Mouse (Mus musculus) C2C12 (cell line): Measurements from ENCODE around the gene Cel.

Experiments used
- CEBPB ChIP-seq: IDR thresholded peaks from one replicate; pipeline ENCODE4 v1.6.1; 2011; ENCODE audit warnings: low read depth, mild to moderate bottlenecking, control low read depth, moderate library complexity
- CTCF ChIP-seq: IDR thresholded peaks from one replicate; pipeline ENCODE4 v1.5.1; 2011; ENCODE audit not compliant: control insufficient read depth, insufficient read depth, insufficient read length
- FOSL1 ChIP-seq: IDR thresholded peaks from one replicate; pipeline ENCODE4 v1.8.0; 2011; ENCODE audit warnings: mild to moderate bottlenecking, low read length; ENCODE audit not compliant: poor library complexity, insufficient read depth, severe bottlenecking
- MAX ChIP-seq: IDR thresholded peaks from one replicate; pipeline ENCODE4 v1.6.1; 2011; ENCODE audit warnings: mild to moderate bottlenecking, control low read depth
- MYOD1 ChIP-seq: IDR thresholded peaks from one replicate; pipeline ENCODE4 v1.6.1; 2011; ENCODE audit warnings: low read depth; ENCODE audit not compliant: control insufficient read depth, insufficient read length
- MYOG ChIP-seq: IDR thresholded peaks from one replicate; pipeline ENCODE4 v1.6.1; 2011; ENCODE audit not compliant: control insufficient read depth, insufficient read length; ENCODE audit errors: extremely low read depth
- USF1 ChIP-seq: IDR thresholded peaks from one replicate; pipeline ENCODE4 v1.6.1; 2011; ENCODE audit warnings: low read depth, mild to moderate bottlenecking, control low read depth, moderate library complexity

DNA sequence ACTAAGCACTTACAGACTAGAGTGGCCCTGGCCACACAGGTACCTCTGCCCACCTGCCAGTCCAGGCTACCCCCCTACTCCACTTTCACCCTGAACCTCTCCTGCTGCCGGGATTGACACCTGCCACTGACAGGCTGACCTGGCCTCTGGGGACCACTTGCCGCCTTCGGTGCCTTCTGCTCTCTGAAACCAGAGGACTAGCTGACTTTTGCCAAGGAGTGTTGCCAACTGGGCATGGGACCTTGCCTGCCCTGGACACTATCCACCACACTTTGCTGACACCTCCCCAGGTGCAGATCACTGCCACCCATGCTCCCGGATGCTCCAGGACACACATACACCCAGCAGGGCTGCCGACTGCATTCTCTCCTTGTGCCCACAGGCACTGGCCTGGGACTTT, 10.9 kb downstream of the Cel start:
- TF ChIP-seq CTCF, result no peak
- TF ChIP-seq USF1, result no peak
- no peak for TF ChIP-seq MAX
- TF ChIP-seq MYOG, result no peak
- TF ChIP-seq FOSL1, result no peak
- no peak for TF ChIP-seq CEBPB
- TF ChIP-seq MYOD1, result no peak
